Mouse (Mus musculus): ENCODE data around the gene Immp2l. TPM values are rescaled to one million over a fixed set of nuclear protein-coding genes. Genes with fewer than 3 reads are reported as not detected.

Immp2l gene
- total and polyA plus RNA-seq, 2 experiments = 35.8 to 133 TPM

DNA sequence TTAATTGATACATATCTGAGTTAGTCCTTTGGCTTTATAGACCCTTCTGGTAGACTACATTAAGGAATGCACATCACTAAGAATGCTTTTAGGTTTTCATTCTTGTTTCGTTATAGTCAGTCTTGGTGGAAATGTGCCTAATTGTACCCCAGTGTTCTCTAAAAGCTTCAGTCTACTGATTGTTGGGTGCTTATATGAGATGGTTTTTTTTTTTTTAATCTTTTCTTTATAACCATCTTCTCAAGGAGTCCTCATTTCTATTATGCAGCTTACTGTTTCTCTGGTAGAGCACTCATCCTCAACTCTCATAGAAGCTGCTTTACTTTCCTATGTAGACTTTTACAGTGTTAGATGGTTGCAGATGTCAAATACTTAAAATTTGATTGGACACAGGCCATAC is 855.1 kb downstream of the Immp2l start:
- TF ChIP-seq POLR2A (IDR thresholded peaks at IDR 0.05; ENCODE audit: extremely low read depth, insufficient read depth, low read length) = no peak
- TF ChIP-seq CTCF (IDR thresholded peaks at IDR 0.05; ENCODE audit: low read depth, low read length) = no peak
- 94% methylated on average over 1 of the region's 1 CpGs for WGBS
- H3K9ac ChIP-seq (ENCODE audit: low read depth, low read length) = no peak overlapping the region
- DNase-seq (ENCODE audit: extremely low read depth, low read depth, low spot score) = no peak
- H3K4me1 ChIP-seq (ENCODE audit: control insufficient read depth, insufficient read depth, low read length) = no peaks in the 10 kb centered on the region
- H3K27me3 ChIP-seq (ENCODE audit: control insufficient read depth, insufficient read depth, low read length) = no peaks in the 10 kb centered on the region
- no peaks in the 10 kb centered on the region for H3K36me3 ChIP-seq (ENCODE audit: control insufficient read depth, insufficient read depth, low read length)
- H3K4me3 ChIP-seq (ENCODE audit: insufficient read depth, low read depth, low read length) = no peak overlapping the region
- no peak overlapping the region for H3K27ac ChIP-seq (replicated peaks; ENCODE audit: insufficient read depth, low read depth, low read length)
- H3K79me2 ChIP-seq (ENCODE audit: control insufficient read depth, insufficient read depth, low read length) = no peaks in the 10 kb centered on the region

DNA sequence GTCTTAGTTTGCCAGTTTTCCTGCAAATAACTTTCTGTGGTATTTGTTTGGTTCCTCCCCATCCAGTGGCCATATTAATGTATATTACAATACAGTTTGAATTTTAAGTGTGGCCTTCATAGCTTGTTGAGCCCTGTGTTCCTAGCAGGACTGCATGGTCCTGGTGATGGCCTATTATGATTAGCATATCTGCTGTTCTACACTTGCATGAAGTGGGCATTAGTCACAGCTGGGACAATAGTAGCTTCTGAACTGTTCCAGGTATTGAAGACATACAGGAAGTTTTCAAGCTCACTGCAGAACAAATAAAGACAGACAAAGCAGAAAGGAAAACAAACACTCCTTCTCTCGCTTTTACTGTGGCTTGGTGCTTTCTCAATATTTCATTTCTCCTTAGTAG is 855.5 kb downstream of the Immp2l start:
- no peaks in the 10 kb centered on the region for H3K36me3 ChIP-seq (ENCODE audit: control insufficient read depth, insufficient read depth, low read length)
- no peaks in the 10 kb centered on the region for H3K79me2 ChIP-seq (ENCODE audit: control insufficient read depth, insufficient read depth, low read length)
- no peaks in the 10 kb centered on the region for H3K4me1 ChIP-seq (ENCODE audit: control insufficient read depth, insufficient read depth, low read length)
- H3K9ac ChIP-seq (ENCODE audit: low read depth, low read length) = no peak overlapping the region
- WGBS = 90% methylated on average over 1 of the region's 1 CpGs
- TF ChIP-seq CTCF (IDR thresholded peaks at IDR 0.05; ENCODE audit: low read depth, low read length) (no peak), POLR2A (IDR thresholded peaks at IDR 0.05; ENCODE audit: extremely low read depth, insufficient read depth, low read length) (no peak)
- H3K27me3 ChIP-seq (ENCODE audit: control insufficient read depth, insufficient read depth, low read length) = no peaks in the 10 kb centered on the region
- no peak for DNase-seq (ENCODE audit: extremely low read depth, low read depth, low spot score)
- H3K27ac ChIP-seq (replicated peaks; ENCODE audit: insufficient read depth, low read depth, low read length) = no peak overlapping the region
- no peak overlapping the region for H3K4me3 ChIP-seq (ENCODE audit: insufficient read depth, low read depth, low read length)

DNA sequence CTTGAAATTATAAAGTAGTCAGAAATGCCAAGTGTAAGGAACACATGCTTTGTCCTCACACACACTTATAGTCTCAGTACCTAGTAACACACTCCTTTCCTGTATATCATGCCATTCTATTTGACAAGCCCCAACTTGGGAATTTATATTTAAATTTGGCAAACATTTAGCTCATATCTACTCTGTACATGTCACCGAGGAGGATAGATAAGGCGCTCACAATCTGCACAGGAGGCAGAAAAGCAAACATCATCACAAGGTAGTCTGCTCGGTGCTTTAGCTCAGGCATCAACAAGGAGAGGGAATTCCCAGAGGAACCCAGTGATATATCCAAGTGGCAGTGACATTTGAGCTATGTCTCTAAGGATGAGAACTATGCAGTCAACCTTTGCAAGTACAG is 856.9 kb downstream of the Immp2l start:
- 62% methylated on average over 3 of the region's 3 CpGs for WGBS

DNA sequence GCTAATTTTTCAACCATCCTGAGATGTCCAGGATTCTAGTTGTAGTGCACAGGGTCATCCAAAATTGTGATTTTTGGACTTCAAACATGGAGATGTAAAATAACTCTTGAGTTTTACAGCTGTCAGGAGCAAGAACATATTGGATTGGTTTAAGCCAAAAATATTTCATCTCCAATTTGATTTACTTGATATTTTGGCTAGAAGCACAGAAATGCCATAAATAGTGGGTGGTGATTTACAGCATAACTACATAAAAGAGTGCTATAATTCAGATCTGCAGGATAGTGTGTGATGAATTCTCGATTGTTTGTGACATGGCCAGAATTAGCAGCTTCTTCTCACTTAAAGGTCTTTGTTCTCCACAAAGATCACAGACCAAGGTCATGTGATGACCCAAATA is 884.1 kb downstream of the Immp2l start:
- Histone ChIP-seq H3K36me3 (ENCODE audit: control insufficient read depth, insufficient read depth, low read length) (no peaks in the 10 kb centered on the region), H3K27me3 (ENCODE audit: control insufficient read depth, insufficient read depth, low read length) (no peaks in the 10 kb centered on the region), H3K4me3 (ENCODE audit: insufficient read depth, low read depth, low read length) (no peak overlapping the region), H3K79me2 (ENCODE audit: control insufficient read depth, insufficient read depth, low read length) (no peaks in the 10 kb centered on the region), H3K9ac (ENCODE audit: low read depth, low read length) (no peak overlapping the region), H3K4me1 (ENCODE audit: control insufficient read depth, insufficient read depth, low read length) (no peaks in the 10 kb centered on the region), H3K27ac (replicated peaks; ENCODE audit: insufficient read depth, low read depth, low read length) (no peak overlapping the region)
- no peak for TF ChIP-seq CTCF (IDR thresholded peaks at IDR 0.05; ENCODE audit: low read depth, low read length)
- TF ChIP-seq POLR2A (IDR thresholded peaks at IDR 0.05; ENCODE audit: extremely low read depth, insufficient read depth, low read length) = no peak
- no peak for DNase-seq (ENCODE audit: extremely low read depth, low read depth, low spot score)
- 76% methylated on average over 1 of the region's 1 CpGs for WGBS

More for the DNA sequence above, 856.9 kb downstream of the Immp2l start:
- DNase-seq (ENCODE audit: extremely low read depth, low read depth, low spot score) = no peak
- no peaks in the 10 kb centered on the region for H3K27me3 ChIP-seq (ENCODE audit: control insufficient read depth, insufficient read depth, low read length)
- no peaks in the 10 kb centered on the region for H3K36me3 ChIP-seq (ENCODE audit: control insufficient read depth, insufficient read depth, low read length)
- H3K4me3 ChIP-seq (ENCODE audit: insufficient read depth, low read depth, low read length) = no peak overlapping the region
- H3K27ac ChIP-seq (replicated peaks; ENCODE audit: insufficient read depth, low read depth, low read length) = no peak overlapping the region
- H3K79me2 ChIP-seq (ENCODE audit: control insufficient read depth, insufficient read depth, low read length) = no peaks in the 10 kb centered on the region
- no peak for TF ChIP-seq CTCF (IDR thresholded peaks at IDR 0.05; ENCODE audit: low read depth, low read length)
- no peak for TF ChIP-seq POLR2A (IDR thresholded peaks at IDR 0.05; ENCODE audit: extremely low read depth, insufficient read depth, low read length)
- H3K9ac ChIP-seq (ENCODE audit: low read depth, low read length) = no peak overlapping the region
- no peaks in the 10 kb centered on the region for H3K4me1 ChIP-seq (ENCODE audit: control insufficient read depth, insufficient read depth, low read length)

DNA sequence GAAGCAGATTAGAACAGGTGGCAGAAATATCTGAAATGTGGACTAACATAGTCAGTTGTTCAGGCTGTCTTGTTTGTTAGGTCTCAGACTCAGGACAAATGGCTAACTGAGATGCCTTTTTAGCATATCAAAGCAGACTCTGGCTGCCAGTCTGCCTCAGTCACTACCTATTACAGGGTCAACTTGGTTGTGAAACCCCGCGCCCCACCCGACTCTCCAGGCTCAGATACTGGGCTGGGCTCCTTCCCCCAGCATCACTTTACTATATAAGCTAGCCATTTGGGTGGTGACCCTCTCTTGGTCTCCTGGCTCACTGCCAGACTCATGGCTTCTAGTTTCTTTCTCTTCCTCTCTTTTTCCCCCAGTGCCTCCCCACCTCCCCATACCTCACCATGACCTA is 887.7 kb downstream of the Immp2l start:
- H3K9ac ChIP-seq (ENCODE audit: low read depth, low read length) = no peak overlapping the region
- H3K79me2 ChIP-seq (ENCODE audit: control insufficient read depth, insufficient read depth, low read length) = no peaks in the 10 kb centered on the region
- H3K36me3 ChIP-seq (ENCODE audit: control insufficient read depth, insufficient read depth, low read length) = no peaks in the 10 kb centered on the region
- no peaks in the 10 kb centered on the region for H3K4me1 ChIP-seq (ENCODE audit: control insufficient read depth, insufficient read depth, low read length)
- 91% methylated on average over 3 of the region's 3 CpGs for WGBS
- H3K4me3 ChIP-seq (ENCODE audit: insufficient read depth, low read depth, low read length) = no peak overlapping the region
- no peak for TF ChIP-seq CTCF (IDR thresholded peaks at IDR 0.05; ENCODE audit: low read depth, low read length)
- TF ChIP-seq POLR2A (IDR thresholded peaks at IDR 0.05; ENCODE audit: extremely low read depth, insufficient read depth, low read length) = no peak
- no peak for DNase-seq (ENCODE audit: extremely low read depth, low read depth, low spot score)
- H3K27ac ChIP-seq (replicated peaks; ENCODE audit: insufficient read depth, low read depth, low read length) = no peak overlapping the region
- H3K27me3 ChIP-seq (ENCODE audit: control insufficient read depth, insufficient read depth, low read length) = no peaks in the 10 kb centered on the region

DNA sequence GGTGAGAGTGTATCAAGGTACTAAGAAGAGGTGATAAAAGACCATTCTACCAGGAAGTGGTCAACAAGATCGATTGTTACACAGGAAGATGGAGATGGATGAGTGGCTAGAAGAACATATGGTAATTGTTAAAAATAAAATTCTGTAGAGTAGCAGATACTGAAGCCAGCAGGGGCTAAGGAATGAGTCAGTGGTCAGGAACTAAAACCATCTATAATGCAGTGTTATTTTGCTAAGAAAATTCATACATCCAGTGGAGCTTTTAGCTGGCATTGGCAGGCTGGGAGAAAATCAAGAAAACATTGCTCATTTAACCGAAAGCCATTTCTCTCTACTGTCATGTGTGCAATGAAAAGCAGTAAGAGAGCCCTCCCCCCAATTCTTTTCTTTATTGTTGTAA is 913.9 kb downstream of the Immp2l start:
- TF ChIP-seq CTCF (IDR thresholded peaks at IDR 0.05; ENCODE audit: low read depth, low read length) (no peak), POLR2A (IDR thresholded peaks at IDR 0.05; ENCODE audit: extremely low read depth, insufficient read depth, low read length) (no peak)
- DNase-seq (ENCODE audit: extremely low read depth, low read depth, low spot score) = no peak
- H3K4me1 ChIP-seq (ENCODE audit: control insufficient read depth, insufficient read depth, low read length) = no peaks in the 10 kb centered on the region
- H3K79me2 ChIP-seq (ENCODE audit: control insufficient read depth, insufficient read depth, low read length) = no peaks in the 10 kb centered on the region
- H3K4me3 ChIP-seq (ENCODE audit: insufficient read depth, low read depth, low read length) = no peak overlapping the region
- 86% methylated on average over 2 of the region's 2 CpGs for WGBS
- H3K36me3 ChIP-seq (ENCODE audit: control insufficient read depth, insufficient read depth, low read length) = no peaks in the 10 kb centered on the region
- H3K9ac ChIP-seq (ENCODE audit: low read depth, low read length) = no peak overlapping the region
- no peak overlapping the region for H3K27ac ChIP-seq (replicated peaks; ENCODE audit: insufficient read depth, low read depth, low read length)
- H3K27me3 ChIP-seq (ENCODE audit: control insufficient read depth, insufficient read depth, low read length) = no peaks in the 10 kb centered on the region

All from liver, adult 2 months (tissue).